Comparison of ENCODE assay signal across 15 mouse cellular contexts in genomic region chr14:25478257-25478656, GRCm38 (mm10). TPM values are rescaled to one million over a fixed set of nuclear protein-coding genes. Genes with fewer than 3 reads are reported as not detected.
DNase-seq lines count a peak whose midpoint lies in the region; ATAC-seq and TF ChIP-seq lines count a peak whose summit lies in the region.
"Had no signal": no experiment of that assay in that cellular context is flagged by ENCODE, and none has a peak within 500 bp of the region (broad histone marks: within the 10 kb centered on the region; RNA-seq: fewer than 3 reads in every experiment).

No protein-coding gene starts in this region.

- H3K4me3 ChIP-seq in gastrocnemius, adult 2 months, result no peak overlapping the region
- no peak overlapping the region for H3K4me3 ChIP-seq in liver, embryonic 15.5 days (replicated peaks)
- no peak overlapping the region for H3K4me3 ChIP-seq in liver, postnatal 0 days (ENCODE audit: low read depth, low read length)
- no peak overlapping the region for H3K4me3 ChIP-seq in hindbrain, embryonic 16.5 days (ENCODE audit: low read length)
- H3K4me3 ChIP-seq in neural tube, embryonic 15.5 days (replicated peaks), result no peak overlapping the region
- H3K4me3 ChIP-seq: limb, embryonic 10.5 days had no signal

- no peak overlapping the region for H3K9ac ChIP-seq in liver, embryonic 15.5 days
- H3K9ac ChIP-seq in liver, postnatal 0 days (replicated peaks), result no peak overlapping the region
- H3K9ac ChIP-seq in hindbrain, embryonic 16.5 days (ENCODE audit: low read depth, low read length), result no peak overlapping the region
- no peak overlapping the region for H3K9ac ChIP-seq in neural tube, embryonic 15.5 days (replicated peaks)
- H3K9ac ChIP-seq: liver, embryonic 14.5 days had no signal

- H3K27ac ChIP-seq in gastrocnemius, adult 2 months, result peak overlapping the region; percentile 92
- H3K27ac ChIP-seq in liver, embryonic 15.5 days (replicated peaks), result 0 out of 2 replicates have a peak overlapping the region, but pooled peaks have one; percentile 91
- no peak overlapping the region for H3K27ac ChIP-seq in liver, postnatal 0 days (ENCODE audit: low read depth)
- H3K27ac ChIP-seq in hindbrain, embryonic 16.5 days (ENCODE audit: low read depth, low read length), result peak overlapping the region; percentile 56
- peak overlapping the region; percentile 58 for H3K27ac ChIP-seq in neural tube, embryonic 15.5 days (replicated peaks)
- H3K27ac ChIP-seq: limb, embryonic 10.5 days; liver, embryonic 14.5 days had no signal

- peaks cover 97% of the 10 kb centered on the region for H3K4me1 ChIP-seq in liver, embryonic 15.5 days (replicated peaks)
- peaks cover 76% of the 10 kb centered on the region for H3K4me1 ChIP-seq in liver, postnatal 0 days (ENCODE audit: insufficient read depth)
- peaks cover 86% of the 10 kb centered on the region for H3K4me1 ChIP-seq in hindbrain, embryonic 16.5 days (ENCODE audit: control insufficient read depth, insufficient read depth, low read depth, low read length)
- H3K4me1 ChIP-seq in neural tube, embryonic 15.5 days, result peaks cover 100% of the 10 kb centered on the region

- no peak for TF ChIP-seq CTCF in gastrocnemius, adult 2 months (IDR thresholded peaks at IDR 0.05)
- no peak for TF ChIP-seq CTCF in liver, postnatal 0 days (IDR thresholded peaks at IDR 0.05; ENCODE audit: low read depth)

- H3K36me3 ChIP-seq in liver, embryonic 15.5 days (replicated peaks), result no peaks in the 10 kb centered on the region
- H3K36me3 ChIP-seq in liver, postnatal 0 days (replicated peaks; ENCODE audit: insufficient read depth, low read length), result 0 out of 2 replicates have a peak, but pooled peaks cover 2% of the 10 kb centered on the region
- H3K36me3 ChIP-seq in hindbrain, embryonic 16.5 days (ENCODE audit: control insufficient read depth, insufficient read depth, low read length), result no peaks in the 10 kb centered on the region
- H3K36me3 ChIP-seq in neural tube, embryonic 15.5 days, result no peaks in the 10 kb centered on the region

- intact Hi-C loops in gastrocnemius, adult 2 months (cut with DNase I), result loop anchor here (5.0 kb wide), 1 partner anchor 34 kb away; no protein-coding TSS in a partner anchor
- intact Hi-C loops in left cerebral cortex, postnatal 4 days (cut with DNase I), result no loop called here

- H3K27me3 ChIP-seq in liver, embryonic 15.5 days, result no peaks in the 10 kb centered on the region
- H3K27me3 ChIP-seq in liver, postnatal 0 days (ENCODE audit: insufficient read depth, low read length), result no peaks in the 10 kb centered on the region
- H3K27me3 ChIP-seq in hindbrain, embryonic 16.5 days (replicated peaks; ENCODE audit: control insufficient read depth, insufficient read depth, low read length), result no peaks in the 10 kb centered on the region
- no peaks in the 10 kb centered on the region for H3K27me3 ChIP-seq in neural tube, embryonic 15.5 days (replicated peaks)

- no peak for DNase-seq in gastrocnemius, adult 2 months
- DNase-seq in gastrocnemius, postnatal 10 days, result no peak
- no peak for DNase-seq in liver, postnatal 0 days
- no peak for DNase-seq in left cerebral cortex, postnatal 4 days
- DNase-seq in frontal cortex, postnatal 25 days (ENCODE audit: low spot score in 2 of 2), result no peak
- DNase-seq: B cell, adult 2 months; gastrocnemius, postnatal 14 days; heart, postnatal 10 days; kidney, adult 9 months; lung, postnatal 36 days had no signal

- H3K4me2 ChIP-seq in liver, embryonic 15.5 days, result no peak overlapping the region
- H3K4me2 ChIP-seq in liver, postnatal 0 days (ENCODE audit: low read depth, low read length), result no peak overlapping the region
- no peak overlapping the region for H3K4me2 ChIP-seq in hindbrain, embryonic 16.5 days (ENCODE audit: low read length)
- no peak overlapping the region for H3K4me2 ChIP-seq in neural tube, embryonic 15.5 days

- H3K9me3 ChIP-seq in liver, embryonic 15.5 days (replicated peaks), result no peaks in the 10 kb centered on the region
- no peaks in the 10 kb centered on the region for H3K9me3 ChIP-seq in liver, postnatal 0 days (ENCODE audit: low read length)
- no peaks in the 10 kb centered on the region for H3K9me3 ChIP-seq in hindbrain, embryonic 16.5 days (ENCODE audit: control insufficient read depth, low read length)
- no peaks in the 10 kb centered on the region for H3K9me3 ChIP-seq in neural tube, embryonic 15.5 days (replicated peaks)
- H3K9me3 ChIP-seq: limb, embryonic 10.5 days had no signal

- 57% methylated on average over 5 of the region's 5 CpGs for WGBS in liver, embryonic 15.5 days (ENCODE audit: insufficient replicate concordance)
- 68% methylated on average over 5 of the region's 5 CpGs for WGBS in liver, postnatal 0 days (ENCODE audit: insufficient replicate concordance)
- 53% methylated on average over 5 of the region's 5 CpGs for WGBS in hindbrain, embryonic 16.5 days
- WGBS in neural tube, embryonic 15.5 days, result 49% methylated on average over 5 of the region's 5 CpGs

- no peak for TF ChIP-seq EP300 in liver, postnatal 0 days (IDR thresholded peaks at IDR 0.05; ENCODE audit: low read depth)

- no peak for ATAC-seq in liver, embryonic 15.5 days (ENCODE audit: insufficient read depth)
- ATAC-seq in liver, postnatal 0 days, result no peak
- 0 out of 2 replicates have a peak, but pooled peaks have one; percentile 1 for ATAC-seq in hindbrain, embryonic 16.5 days
- no peak for ATAC-seq in neural tube, embryonic 15.5 days (ENCODE audit: low FRiP score)

RNA-seq across cellular contexts. Expression of gene Zmiz1, which starts 19.3 kb away (rescaled TPM):
- total RNA-seq in gastrocnemius, adult 2 months (2021), result 10 to 100 TPM; 27.4 to 34.5 TPM
- total RNA-seq in gastrocnemius, postnatal 10 days (2021), result 10 to 100 TPM; 31.6 to 43.8 TPM
- 4.3 and 4.9 TPM in 2 replicates for polyA plus RNA-seq in liver, embryonic 15.5 days (2015; fragmentation: Nextera tagmentation; extraction: Ambion mirVana)
- polyA plus RNA-seq in liver, postnatal 0 days (2015; fragmentation: Nextera tagmentation; extraction: Ambion mirVana), result 3.6 and 4.3 TPM in 2 replicates
- 50.4 and 55.0 TPM in 2 replicates for polyA plus RNA-seq in hindbrain, embryonic 16.5 days (2015; fragmentation: Nextera tagmentation; extraction: Ambion mirVana)
- 51.1 and 54.7 TPM in 2 replicates for polyA plus RNA-seq in neural tube, embryonic 15.5 days (2015; fragmentation: Nextera tagmentation; extraction: Ambion mirVana)
- total RNA-seq in left cerebral cortex, postnatal 4 days (2021), result 100 to 1,000 TPM; 149 to 152 TPM
